Mouse (Mus musculus): ENCODE results near the gene Ankra2. TPM values are rescaled to one million over a fixed set of nuclear protein-coding genes. Genes with fewer than 3 reads are reported as not detected.

The Ankra2 gene
- total RNA-seq, 2 experiments from 2014 or later: 44.6 to 45.9 TPM

Other genes starting within 250 kb of the Ankra2 start
- 10 to 100 TPM; 35.4 to 42.3 TPM for gene Arhgef28, start 56.6 kb upstream of the Ankra2 start, total RNA-seq (2021)
- gene Utp15, start within 50 bp of the Ankra2 start, total RNA-seq (2021): 10 to 100 TPM; 22.5 to 22.8 TPM
- not detected for gene Gm21976, start 16.8 kb downstream of the Ankra2 start, total RNA-seq (2021)
- 100 to 1,000 TPM; 171 to 175 TPM for gene Btf3, start 53.9 kb downstream of the Ankra2 start, total RNA-seq (2021)
- 1 to 10 TPM; 1.6 to 2.0 TPM for gene Foxd1, start 91.2 kb downstream of the Ankra2 start, total RNA-seq (2021)
- gene Gm10320, start 228.9 kb downstream of the Ankra2 start, total RNA-seq (2021): not detected